Mouse (Mus musculus): ENCODE measurements around the gene Myl12a. TPM values are rescaled to one million over a fixed set of nuclear protein-coding genes. Genes with fewer than 3 reads are reported as not detected.
"Not testable (repeated sequence)": the region's sequence is repeated elsewhere in the genome, so short reads cannot be mapped to it uniquely, and the experiment has no call there.

The Myl12a gene
- polyA plus RNA-seq, 1 experiment: 119 TPM

DNA sequence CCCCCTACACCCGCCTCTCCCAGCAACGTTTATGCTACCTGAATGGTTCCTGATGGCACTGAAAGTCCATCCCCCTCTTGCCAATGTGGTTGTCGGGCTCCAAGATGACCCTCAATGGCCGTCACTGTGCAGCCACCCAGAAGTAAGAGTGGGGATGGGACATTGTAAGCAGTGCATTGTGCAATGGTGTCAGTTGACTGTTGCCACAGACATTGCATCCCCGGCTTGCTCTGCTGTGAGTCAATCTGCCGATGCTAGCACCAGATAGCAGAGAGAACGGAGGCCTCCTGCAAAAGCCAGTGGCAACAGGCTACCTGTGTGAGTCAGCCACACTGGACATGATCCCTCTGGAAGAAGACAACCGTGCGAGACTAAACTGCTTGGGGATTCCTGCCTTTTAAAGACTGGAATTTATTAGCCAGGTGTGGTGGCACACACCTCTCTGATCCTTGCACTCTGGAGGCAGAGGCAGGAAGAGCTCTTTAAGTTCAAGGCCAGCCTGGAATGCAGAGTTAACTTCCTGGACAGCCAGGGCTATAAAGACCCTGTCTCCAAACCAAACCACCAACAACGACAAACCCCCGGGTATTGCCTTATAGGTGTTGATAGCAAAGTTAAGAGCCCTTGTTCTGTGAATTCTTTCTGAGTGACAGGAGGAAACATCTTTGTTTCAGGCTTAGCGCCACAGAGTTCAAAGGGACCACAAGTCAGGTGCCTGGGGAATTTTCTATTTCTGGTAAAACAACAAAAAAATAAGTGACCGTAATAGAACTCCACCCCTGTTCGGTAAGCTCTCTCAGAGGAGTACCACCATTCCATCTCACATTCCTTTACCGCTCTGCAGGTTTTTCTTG is 16.9 kb downstream of the Myl12a start:
- 37% methylated on average over 15 of the region's 15 CpGs for WGBS
- TF ChIP-seq POLR2A (IDR thresholded peaks at IDR 0.05; ENCODE audit: borderline replicate concordance, control insufficient read depth, low read depth, low read length): no peak

DNA sequence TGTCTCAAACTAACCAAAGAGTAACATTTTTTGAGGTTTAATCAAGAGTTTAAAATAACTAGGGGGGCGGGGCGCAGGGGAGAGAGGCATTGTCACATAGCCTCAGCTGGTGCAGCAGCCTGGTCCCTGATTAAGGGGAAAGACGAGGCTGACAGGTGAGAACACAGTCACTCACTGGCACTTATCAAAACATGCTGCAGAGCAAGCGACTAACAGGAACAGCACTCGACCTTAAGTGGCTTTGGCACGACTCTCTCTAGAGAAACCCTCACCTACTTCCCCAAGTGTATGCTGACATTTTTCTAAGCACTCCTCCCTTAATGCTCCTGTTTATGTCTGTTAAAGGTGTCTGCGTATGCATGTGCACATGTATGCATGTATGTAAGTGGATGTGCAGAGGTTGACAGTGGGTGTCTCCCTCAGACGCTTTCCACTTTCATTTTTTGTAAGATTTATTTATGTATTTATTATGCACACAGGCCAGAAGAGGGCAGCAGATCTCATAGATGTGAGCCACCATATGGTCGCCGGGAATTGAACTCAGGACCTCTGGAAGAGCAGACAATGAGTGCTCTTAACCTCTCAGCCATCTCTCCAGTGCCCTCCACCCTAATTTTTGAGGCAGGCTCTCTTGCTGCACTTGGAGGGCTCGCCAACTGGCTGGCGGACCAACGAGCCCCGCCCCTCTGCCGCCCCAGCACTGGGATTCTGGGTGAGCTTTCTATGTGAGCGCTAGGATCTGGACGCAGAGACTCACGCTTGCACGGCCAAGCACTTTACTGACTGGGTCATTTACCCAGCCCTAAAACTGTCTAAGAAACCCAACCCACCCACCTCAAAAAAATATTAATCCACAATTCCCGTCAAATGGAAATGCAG is 23.1 kb downstream of the Myl12a start:
- Histone ChIP-seq H3K4me3 (replicated peaks; ENCODE audit: control insufficient read depth, low read depth, low read length) (no peak overlapping the region), H3K4me1 (ENCODE audit: control insufficient read depth, insufficient read depth, low read length) (peaks cover 1% of the 10 kb centered on the region; the same call in 1 of the 2 replicates), H3K27ac (ENCODE audit: control insufficient read depth, insufficient read depth, low read depth, low read length, poor library complexity) (no peak overlapping the region)
- TF ChIP-seq POLR2A (IDR thresholded peaks at IDR 0.05; ENCODE audit: borderline replicate concordance, control insufficient read depth, low read depth, low read length) (no peak), CTCF (IDR thresholded peaks at IDR 0.05; ENCODE audit: control insufficient read depth, insufficient read depth, low read length) (peak; percentile 18; the same call in 1 of the 2 replicates)
- 61% methylated on average over 20 of the region's 20 CpGs for WGBS

More for the DNA sequence above, 16.9 kb downstream of the Myl12a start:
- Histone ChIP-seq H3K27ac (ENCODE audit: control insufficient read depth, insufficient read depth, low read depth, low read length, poor library complexity) (peak overlapping the region; percentile 50), H3K4me3 (replicated peaks; ENCODE audit: control insufficient read depth, low read depth, low read length) (peak overlapping the region; percentile 19), H3K4me1 (ENCODE audit: control insufficient read depth, insufficient read depth, low read length) (peaks cover 1% of the 10 kb centered on the region; the same call in 1 of the 2 replicates)

DNA sequence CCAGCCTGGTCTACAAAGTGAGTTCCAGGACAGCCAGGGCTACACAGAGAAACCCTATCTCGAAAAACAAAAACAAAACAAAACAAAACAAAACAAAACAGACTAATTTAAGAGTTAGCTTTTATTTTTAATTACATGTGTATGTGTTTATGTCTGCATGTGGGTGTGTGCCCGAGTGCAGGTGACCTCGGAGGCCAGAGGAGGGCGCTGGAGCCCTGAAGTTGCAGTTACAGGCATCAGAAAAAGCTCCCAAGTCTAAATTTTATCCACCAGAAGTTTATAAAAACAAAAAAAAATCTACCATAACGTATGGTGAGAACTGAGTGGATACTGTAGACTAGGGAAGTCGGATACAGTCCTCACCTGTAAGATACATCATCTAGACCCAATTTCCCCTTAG is 24.9 kb downstream of the Myl12a start:
- H3K27ac ChIP-seq (ENCODE audit: control insufficient read depth, insufficient read depth, low read depth, low read length, poor library complexity): no peak overlapping the region
- no peak overlapping the region for H3K4me3 ChIP-seq (replicated peaks; ENCODE audit: control insufficient read depth, low read depth, low read length)
- no peak for TF ChIP-seq POLR2A (IDR thresholded peaks at IDR 0.05; ENCODE audit: borderline replicate concordance, control insufficient read depth, low read depth, low read length)
- TF ChIP-seq CTCF (IDR thresholded peaks at IDR 0.05; ENCODE audit: control insufficient read depth, insufficient read depth, low read length): peak; percentile 51; the same call in 1 of the 2 replicates
- 77% methylated on average over 6 of the region's 6 CpGs for WGBS
- H3K4me1 ChIP-seq (ENCODE audit: control insufficient read depth, insufficient read depth, low read length): peaks cover 1% of the 10 kb centered on the region; the same call in 1 of the 2 replicates

DNA sequence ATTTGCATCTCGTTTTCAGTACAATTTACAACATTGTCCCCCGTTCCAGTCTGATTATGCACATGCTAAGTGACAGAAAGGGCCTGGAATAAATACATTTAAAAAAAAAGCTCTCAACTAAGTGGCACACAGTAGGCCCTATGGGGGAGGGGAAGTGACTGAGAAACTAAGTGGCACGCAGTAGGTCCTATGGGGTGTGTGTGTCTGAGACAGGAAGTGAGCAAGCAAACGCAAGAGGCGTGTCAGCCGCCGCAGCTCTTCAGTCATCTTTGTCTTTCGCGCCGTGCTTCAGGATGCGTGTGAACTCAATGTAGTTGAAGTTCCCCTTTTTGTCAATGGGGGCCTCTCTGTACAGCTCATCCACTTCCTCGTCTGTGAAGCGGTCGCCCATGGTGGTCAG is 28.6 kb downstream of the Myl12a start:
- not testable (repeated sequence) for H3K4me3 ChIP-seq (replicated peaks; ENCODE audit: control insufficient read depth, low read depth, low read length); H3K4me1 ChIP-seq (ENCODE audit: control insufficient read depth, insufficient read depth, low read length); H3K27ac ChIP-seq (ENCODE audit: control insufficient read depth, insufficient read depth, low read depth, low read length, poor library complexity)
- 17% methylated on average over 14 of the region's 14 CpGs for WGBS

GRCm38 (mm10) chr17:70973398-70973797 is 29.3 kb downstream of the Myl12a start:
- WGBS: 76% methylated on average over 9 of the region's 9 CpGs
- Histone ChIP-seq H3K4me3 (replicated peaks; ENCODE audit: control insufficient read depth, low read depth, low read length) (no peak overlapping the region), H3K27ac (ENCODE audit: control insufficient read depth, insufficient read depth, low read depth, low read length, poor library complexity) (no peak overlapping the region), H3K4me1 (ENCODE audit: control insufficient read depth, insufficient read depth, low read length) (peaks cover 3% of the 10 kb centered on the region; the same call in 1 of the 2 replicates)
- no peak for TF ChIP-seq POLR2A (IDR thresholded peaks at IDR 0.05; ENCODE audit: borderline replicate concordance, control insufficient read depth, low read depth, low read length)
- TF ChIP-seq CTCF (IDR thresholded peaks at IDR 0.05; ENCODE audit: control insufficient read depth, insufficient read depth, low read length): no peak

DNA sequence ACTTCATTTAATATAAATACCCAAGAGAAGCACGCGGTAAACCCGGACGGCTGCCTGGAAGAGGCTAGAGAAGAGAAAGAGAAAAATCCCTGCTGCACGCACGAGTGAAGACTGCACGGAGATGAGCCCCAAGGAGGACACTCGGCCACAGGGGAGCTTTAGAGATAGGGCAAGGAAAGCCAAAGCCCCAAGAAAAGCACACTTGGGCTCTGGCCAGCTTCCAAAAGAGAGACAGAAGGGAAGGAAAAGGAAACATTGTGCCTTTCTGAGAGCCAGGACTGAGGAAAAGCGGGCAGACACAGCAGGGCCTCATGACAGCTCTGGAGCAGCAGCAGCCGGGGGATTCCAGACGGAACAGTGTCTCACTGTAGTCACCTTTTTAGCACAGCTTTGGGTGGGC is 31.5 kb downstream of the Myl12a start:
- no peak for TF ChIP-seq POLR2A (IDR thresholded peaks at IDR 0.05; ENCODE audit: borderline replicate concordance, control insufficient read depth, low read depth, low read length)
- no peak for TF ChIP-seq CTCF (IDR thresholded peaks at IDR 0.05; ENCODE audit: control insufficient read depth, insufficient read depth, low read length)

GRCm38 (mm10) chr17:70968606-70969191 is 34.0 kb downstream of the Myl12a start:
- H3K27ac ChIP-seq (ENCODE audit: control insufficient read depth, insufficient read depth, low read depth, low read length, poor library complexity): no peak overlapping the region
- WGBS: 21% methylated on average over 8 of the region's 8 CpGs
- peaks cover 3% of the 10 kb centered on the region for H3K4me1 ChIP-seq (ENCODE audit: control insufficient read depth, insufficient read depth, low read length)
- no peak overlapping the region for H3K4me3 ChIP-seq (replicated peaks; ENCODE audit: control insufficient read depth, low read depth, low read length)
- TF ChIP-seq CTCF (IDR thresholded peaks at IDR 0.05; ENCODE audit: control insufficient read depth, insufficient read depth, low read length) (no peak), POLR2A (IDR thresholded peaks at IDR 0.05; ENCODE audit: borderline replicate concordance, control insufficient read depth, low read depth, low read length) (no peak)

More for the DNA sequence above, 31.5 kb downstream of the Myl12a start:
- WGBS: 83% methylated on average over 11 of the region's 11 CpGs
- Histone ChIP-seq H3K4me1 (ENCODE audit: control insufficient read depth, insufficient read depth, low read length) (peaks cover 3% of the 10 kb centered on the region; the same call in 1 of the 2 replicates), H3K27ac (ENCODE audit: control insufficient read depth, insufficient read depth, low read depth, low read length, poor library complexity) (no peak overlapping the region), H3K4me3 (replicated peaks; ENCODE audit: control insufficient read depth, low read depth, low read length) (no peak overlapping the region)

DNA sequence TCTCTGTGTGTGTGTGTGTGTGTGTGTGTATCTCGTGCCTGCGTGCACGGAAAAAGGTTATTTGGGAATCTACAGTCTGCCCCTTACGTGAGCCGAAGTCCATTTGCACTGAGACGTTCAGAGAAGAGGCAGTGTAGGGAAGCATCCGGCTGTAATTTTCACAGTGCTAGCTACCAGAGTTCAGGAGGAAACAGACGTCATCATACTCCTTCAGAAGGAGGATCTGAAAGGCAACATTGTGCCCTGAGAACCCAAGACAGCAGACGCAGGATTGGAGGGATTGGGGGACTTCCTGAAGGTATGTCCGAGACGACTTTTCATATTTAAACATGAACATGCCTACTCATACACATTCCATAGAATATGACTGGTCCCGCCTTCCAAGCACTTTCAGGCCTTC is 35.0 kb downstream of the Myl12a start:
- Histone ChIP-seq H3K4me1 (ENCODE audit: control insufficient read depth, insufficient read depth, low read length) (peaks cover 3% of the 10 kb centered on the region), H3K4me3 (replicated peaks; ENCODE audit: control insufficient read depth, low read depth, low read length) (no peak overlapping the region), H3K27ac (ENCODE audit: control insufficient read depth, insufficient read depth, low read depth, low read length, poor library complexity) (no peak overlapping the region)
- TF ChIP-seq CTCF (IDR thresholded peaks at IDR 0.05; ENCODE audit: control insufficient read depth, insufficient read depth, low read length) (no peak), POLR2A (IDR thresholded peaks at IDR 0.05; ENCODE audit: borderline replicate concordance, control insufficient read depth, low read depth, low read length) (no peak)
- 27% methylated on average over 12 of the region's 12 CpGs for WGBS

Measured in bone marrow, adult 2 months (tissue).